Mouse (Mus musculus) lung, postnatal 0 days (tissue): Measurements from ENCODE around the gene Mapk8ip1.

Experiments used
- CTCF ChIP-seq: IDR thresholded peaks from 2 replicates; pipeline ENCODE4 v1.5.1; 2016; ENCODE audit warnings: antibody characterized with exemption, mild to moderate bottlenecking
- EP300 ChIP-seq: IDR thresholded peaks from 2 replicates; pipeline ENCODE4 v1.6.1; 2016; ENCODE audit warnings: antibody characterized with exemption, mild to moderate bottlenecking, control low read depth

GRCm38 (mm10) chr2:92360893-92361292, 40.2 kb downstream of the Mapk8ip1 start:
- TF ChIP-seq EP300 = no peak
- no peak for TF ChIP-seq CTCF
